Mouse (Mus musculus) lung, embryonic 15.5 days (tissue): Measurements from ENCODE around the gene Gm2956. TPM values are rescaled to one million over a fixed set of nuclear protein-coding genes. Genes with fewer than 3 reads are reported as not detected.
"Not testable (repeated sequence)": the region's sequence is repeated elsewhere in the genome, so short reads cannot be mapped to it uniquely, and the experiment has no call there.

Experiments used
- ATAC-seq: fragments of 200-750 bp; cut with Nextera tagmentation; 2 replicates; pipeline ENCODE4 v1.8.0; 2017; ENCODE audit warnings: moderate number of reproducible peaks, borderline replicate concordance; ENCODE audit not compliant: low FRiP score, low TSS enrichment; ENCODE audit errors: extremely low read depth
- H3K27ac ChIP-seq: fragments of 300-500 bp; sonication (generic); 2 replicates; pipeline ENCODE4 v1.5.1; 2015; ENCODE audit warnings: moderate library complexity, mild to moderate bottlenecking, inconsistent platforms
- H3K27me3 ChIP-seq: fragments of 300-500 bp; sonication (generic); 2 replicates; pipeline ENCODE4 v1.6.1; 2015; ENCODE audit warnings: inconsistent platforms
- H3K36me3 ChIP-seq: fragments of 300-500 bp; sonication (generic); 2 replicates; pipeline ENCODE4 v1.6.1; 2015; ENCODE audit warnings: inconsistent platforms
- H3K4me1 ChIP-seq: fragments of 300-500 bp; sonication (generic); 2 replicates; pipeline ENCODE4 v1.6.1; 2015; ENCODE audit warnings: inconsistent platforms
- H3K4me2 ChIP-seq: fragments of 300-500 bp; sonication (generic); 2 replicates; pipeline ENCODE4 v1.6.1; 2015; ENCODE audit warnings: inconsistent platforms, mild to moderate bottlenecking, moderate library complexity
- H3K4me3 ChIP-seq: fragments of 300-500 bp; sonication (generic); 2 replicates; pipeline ENCODE4 v1.5.1; 2015; ENCODE audit warnings: mild to moderate bottlenecking, inconsistent platforms
- H3K9ac ChIP-seq: fragments of 300-500 bp; sonication (generic); 2 replicates; pipeline ENCODE4 v1.6.1; 2015; ENCODE audit warnings: inconsistent platforms
- H3K9me3 ChIP-seq: fragments of 300-500 bp; sonication (generic); 2 replicates; pipeline ENCODE4 v1.6.1; 2016; ENCODE audit warnings: inconsistent platforms
- WGBS: fragments of 180-500 bp; shearing (Covaris S2); methylation state at CpG from one replicate; pipeline ENCODE4 v1.1.7; 2015; 5-methylcytosine and 5-hydroxymethylcytosine counted together
- polyA plus RNA-seq: library from polyadenylated mRNA; unstranded; fragments of >200 nt; fragmentation: Nextera tagmentation; extraction: Ambion mirVana; gene quantifications from 2 replicates; pipeline ENCODE4 v1.2.1, GENCODE M21; 2015

Gm2956 gene
- polyA plus RNA-seq = not detected in 2 replicates

DNA sequence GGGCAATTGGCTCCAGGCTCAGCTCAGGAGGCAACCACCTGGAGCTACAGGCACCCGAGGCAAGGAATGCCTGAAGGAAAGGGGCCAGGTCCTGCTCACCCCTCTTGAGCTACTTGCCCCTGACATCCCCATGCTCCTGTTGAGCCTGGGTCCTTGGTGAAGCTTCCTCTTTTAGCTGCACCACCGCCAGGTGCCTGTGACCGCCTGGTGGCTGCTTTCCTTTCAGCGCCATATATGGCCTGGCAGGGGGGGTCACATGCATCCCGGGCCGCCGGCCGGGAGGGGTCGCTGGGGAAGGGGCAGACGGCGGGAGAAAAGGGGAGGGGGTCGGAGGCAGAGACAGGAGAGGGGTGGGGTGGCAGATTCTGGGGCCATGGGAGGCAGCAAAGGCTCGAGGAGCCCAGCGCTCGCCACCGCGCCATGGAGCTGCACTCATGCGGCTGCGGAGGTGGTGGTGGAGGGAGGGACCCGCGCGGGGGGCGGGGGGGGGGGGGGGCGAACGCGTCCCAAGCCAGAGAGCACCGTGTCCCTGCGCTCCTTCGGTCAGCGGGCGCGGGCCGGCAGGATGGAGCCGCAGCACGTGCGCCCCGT is at the start of gene Gm2956:
Gene Gm2956 (plus strand): TSS at position 541 of the 591 bp plus-strand sequence.
- not testable (repeated sequence) for H3K9ac ChIP-seq, H3K36me3 ChIP-seq, H3K4me1 ChIP-seq, H3K27ac ChIP-seq, H3K9me3 ChIP-seq, H3K27me3 ChIP-seq, ATAC-seq
- Histone ChIP-seq H3K4me3 (peak within 1 kb of the TSS; percentile 32), H3K4me2 (peak within 1 kb of the TSS; percentile 59)
- 7% methylated on average over 2 of the region's 37 CpGs for WGBS

DNA sequence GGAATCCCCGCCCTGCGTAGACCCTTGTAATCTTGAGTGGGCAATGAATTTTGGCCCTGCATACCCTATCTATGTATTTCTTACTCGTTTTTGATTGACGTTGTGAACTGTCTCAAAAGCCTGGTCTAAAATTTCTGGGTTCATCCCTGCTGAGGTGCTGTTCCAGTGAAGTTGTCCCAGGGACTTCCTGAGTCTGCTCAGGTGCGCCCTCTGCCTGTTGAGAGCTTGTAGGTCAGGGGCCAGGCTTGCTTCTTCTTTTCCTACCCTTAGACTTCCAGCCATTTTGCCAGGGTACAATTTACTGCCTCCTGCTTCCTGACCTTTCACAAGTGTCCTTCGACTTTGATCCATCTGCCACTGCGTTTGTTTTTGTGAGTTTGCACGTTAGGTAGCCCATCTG is 979 bp downstream of the Gm2956 start:
- not testable (repeated sequence) for H3K36me3 ChIP-seq, H3K4me1 ChIP-seq, ATAC-seq, H3K27me3 ChIP-seq, H3K9me3 ChIP-seq, H3K27ac ChIP-seq, H3K9ac ChIP-seq, H3K4me3 ChIP-seq
- H3K4me2 ChIP-seq = peak overlapping the region; percentile 35
- 8% methylated on average over 5 of the region's 8 CpGs for WGBS

DNA sequence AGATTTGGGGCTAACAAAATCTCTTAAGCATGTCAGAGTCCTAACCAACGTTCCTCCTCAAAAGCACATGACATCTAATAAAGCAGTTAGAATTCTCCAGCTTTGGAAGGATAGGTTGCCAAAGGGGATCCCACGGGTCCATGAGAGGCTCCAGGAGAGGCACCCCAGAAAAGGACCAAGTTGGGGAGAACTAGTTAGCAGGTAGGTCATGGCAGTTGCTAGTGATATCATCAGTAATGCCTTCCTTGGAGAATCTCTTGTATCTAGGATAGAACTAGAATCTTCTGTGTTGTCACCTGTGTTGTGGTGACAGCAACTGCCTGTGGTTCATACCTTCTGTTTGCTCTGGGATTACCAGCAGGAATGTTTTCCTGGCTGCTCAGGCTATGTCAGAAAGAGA is 62.4 kb downstream of the Gm2956 start, which contains the start of gene Gm10413:
Gene Gm10413 (plus strand): TSS at position 301 of the 400 bp plus-strand sequence.
- not testable (repeated sequence) for H3K36me3 ChIP-seq, H3K9me3 ChIP-seq, H3K9ac ChIP-seq, H3K4me3 ChIP-seq, H3K27ac ChIP-seq, H3K27me3 ChIP-seq, H3K4me2 ChIP-seq, ATAC-seq, H3K4me1 ChIP-seq
- WGBS = no CpG with 5 or more reads among the region's 2 CpGs

Other genes with a start within 250 kb of the Gm2956 start
- gene Gm10340, start 198.6 kb upstream of the Gm2956 start, polyA plus RNA-seq = not detected in 2 replicates
- gene Gm5795, start 144.4 kb upstream of the Gm2956 start, polyA plus RNA-seq = not detected in 2 replicates
- 5.7 TPM in 2 replicates for gene D830030K20Rik, start 124.1 kb upstream of the Gm2956 start, polyA plus RNA-seq
- not detected in 2 replicates for gene Gm10413, start 62.5 kb downstream of the Gm2956 start, polyA plus RNA-seq
- gene Gm10409, start 80.0 kb downstream of the Gm2956 start, polyA plus RNA-seq = 1.4 and 1.7 TPM in 2 replicates
- gene Gm3005, start 95.5 kb downstream of the Gm2956 start, polyA plus RNA-seq = 0.62 and 1.3 TPM in 2 replicates
- gene Gm10408, start 116.8 kb downstream of the Gm2956 start, polyA plus RNA-seq = not detected in 2 replicates